Mouse (Mus musculus) spleen, adult 2 months (tissue): Measurements from ENCODE around the gene Clrn1. TPM values are rescaled to one million over a fixed set of nuclear protein-coding genes. Genes with fewer than 3 reads are reported as not detected.

Experiments used
- DNase-seq, 2 experiments: peaks; one replicate each; pipeline versions ENCODE4 v3.0.0 to v3.0.0-alpha.2; 2012 to 2021; ENCODE audit warnings: low spot score in 2 of 2, low read depth in 1 of 2
- H3K27ac ChIP-seq: fragments of 200-500 bp; 2 replicates; pipeline ENCODE4 v1.5.1; 2012; ENCODE audit warnings: low read length, inconsistent platforms; ENCODE audit not compliant: insufficient read depth
- H3K27me3 ChIP-seq: fragments of 200-500 bp; 2 replicates; pipeline ENCODE4 v1.6.1; 2012; ENCODE audit warnings: mild to moderate bottlenecking, moderate library complexity, low read length, inconsistent platforms; ENCODE audit not compliant: control insufficient read depth, insufficient read depth
- H3K36me3 ChIP-seq: fragments of 200-500 bp; 2 replicates; pipeline ENCODE4 v1.6.1; 2012; ENCODE audit warnings: mild to moderate bottlenecking, low read length, inconsistent platforms; ENCODE audit not compliant: control insufficient read depth, insufficient read depth
- H3K4me1 ChIP-seq: fragments of 200-500 bp; 2 replicates; pipeline ENCODE4 v1.6.1; 2011; ENCODE audit warnings: inconsistent platforms; ENCODE audit not compliant: control insufficient read depth, insufficient read depth, insufficient read length
- H3K4me3 ChIP-seq: fragments of 200-500 bp; 2 replicates; pipeline ENCODE4 v1.5.1; 2011; ENCODE audit warnings: mild to moderate bottlenecking, inconsistent platforms; ENCODE audit not compliant: insufficient read depth, insufficient read length; ENCODE audit errors: extremely low read depth
- CTCF ChIP-seq: fragments of 200-500 bp; IDR thresholded peaks from 2 replicates; pipeline ENCODE4 v1.5.1; 2011; ENCODE audit warnings: mild to moderate bottlenecking, inconsistent platforms; ENCODE audit not compliant: insufficient read depth, insufficient read length, insufficient replicate concordance; ENCODE audit errors: extremely low read depth
- POLR2A ChIP-seq: fragments of 200-500 bp; IDR thresholded peaks from 2 replicates; pipeline ENCODE4 v1.6.1; 2011; ENCODE audit warnings: low read depth, low read length, inconsistent platforms
- WGBS: fragments of 180-500 bp; shearing (Covaris S2); methylation state at CpG from one replicate; pipeline ENCODE4 v1.1.7; 2018; 5-methylcytosine and 5-hydroxymethylcytosine counted together
- polyA plus RNA-seq: library from polyadenylated mRNA; depleted of rRNA; stranded (reverse); fragments of >200 nt; gene quantifications from 2 replicates; pipeline ENCODE4 v1.2.3, GENCODE M21; 2012; rRNA removed

The Clrn1 gene
- polyA plus RNA-seq, 1 experiment: not detected

GRCm38 (mm10) chr3:58814191-58814590 lies 70.9 kb downstream of the Clrn1 start:
- TF ChIP-seq POLR2A (no peak), CTCF (no peak)
- Histone ChIP-seq H3K36me3 (no peaks in the 10 kb centered on the region), H3K4me3 (no peak overlapping the region), H3K27ac (no peak overlapping the region), H3K4me1 (no peaks in the 10 kb centered on the region), H3K27me3 (no peaks in the 10 kb centered on the region)
- WGBS: 93% methylated on average over 3 of the region's 3 CpGs
- DNase-seq: no peak

GRCm38 (mm10) chr3:58810353-58810752 lies 74.8 kb downstream of the Clrn1 start:
- no peaks in the 10 kb centered on the region for H3K36me3 ChIP-seq
- no peaks in the 10 kb centered on the region for H3K27me3 ChIP-seq
- no peak for TF ChIP-seq CTCF
- TF ChIP-seq POLR2A: no peak
- whole genome bisulfite sequencing: 60% methylated on average over 11 of the region's 11 CpGs
- H3K4me1 ChIP-seq: no peaks in the 10 kb centered on the region
- no peak overlapping the region for H3K27ac ChIP-seq
- no peak overlapping the region for H3K4me3 ChIP-seq
- DNase-seq: no peak

GRCm38 (mm10) chr3:58809111-58809915 lies 75.8 kb downstream of the Clrn1 start:
- Histone ChIP-seq H3K27ac (no peak overlapping the region), H3K27me3 (no peaks in the 10 kb centered on the region), H3K4me3 (no peak overlapping the region), H3K4me1 (no peaks in the 10 kb centered on the region), H3K36me3 (no peaks in the 10 kb centered on the region)
- no peak for DNase-seq
- 79% methylated on average over 12 of the region's 12 CpGs for WGBS
- TF ChIP-seq CTCF (no peak), POLR2A (no peak)

GRCm38 (mm10) chr3:58808636-58809035 lies 76.5 kb downstream of the Clrn1 start:
- no peaks in the 10 kb centered on the region for H3K27me3 ChIP-seq

GRCm38 (mm10) chr3:58804745-58805144 lies 80.4 kb downstream of the Clrn1 start:
- Histone ChIP-seq H3K27ac (no peak overlapping the region), H3K4me3 (no peak overlapping the region), H3K27me3 (no peaks in the 10 kb centered on the region), H3K4me1 (no peaks in the 10 kb centered on the region), H3K36me3 (no peaks in the 10 kb centered on the region)
- 91% methylated on average over 6 of the region's 6 CpGs for WGBS
- no peak for DNase-seq
- TF ChIP-seq CTCF (no peak), POLR2A (no peak)

More at GRCm38 (mm10) chr3:58808636-58809035, 76.5 kb downstream of the Clrn1 start:
- Histone ChIP-seq H3K27ac (no peak overlapping the region), H3K4me1 (no peaks in the 10 kb centered on the region), H3K4me3 (no peak overlapping the region), H3K36me3 (no peaks in the 10 kb centered on the region)
- 97% methylated on average over 5 of the region's 5 CpGs for WGBS
- TF ChIP-seq POLR2A (no peak), CTCF (no peak)
- DNase-seq: no peak

GRCm38 (mm10) chr3:58798676-58799075 lies 86.5 kb downstream of the Clrn1 start:
- H3K4me3 ChIP-seq: no peak overlapping the region
- DNase-seq: no peak
- no peak for TF ChIP-seq POLR2A
- TF ChIP-seq CTCF: no peak
- H3K36me3 ChIP-seq: no peaks in the 10 kb centered on the region
- no peak overlapping the region for H3K27ac ChIP-seq
- no peaks in the 10 kb centered on the region for H3K27me3 ChIP-seq
- 79% methylated on average over 4 of the region's 4 CpGs for WGBS
- H3K4me1 ChIP-seq: no peaks in the 10 kb centered on the region

- TF ChIP-seq CTCF: no peak
- TF ChIP-seq POLR2A: no peak
- Histone ChIP-seq H3K4me3 (no peak overlapping the region), H3K27ac (no peak overlapping the region), H3K4me1 (no peaks in the 10 kb centered on the region), H3K36me3 (no peaks in the 10 kb centered on the region), H3K27me3 (no peaks in the 10 kb centered on the region)
- WGBS: 82% methylated on average over 8 of the region's 8 CpGs
- no peak for DNase-seq
Measured at GRCm38 (mm10) chr3:58798245-58798644, 86.9 kb downstream of the Clrn1 start.

Other genes with a start within 250 kb of the Clrn1 start
- not detected in 2 replicates for gene Erich6, start 248.1 kb downstream of the Clrn1 start, polyA plus RNA-seq
- 14.6 and 19.4 TPM in 2 replicates for gene Siah2, start 192.9 kb downstream of the Clrn1 start, polyA plus RNA-seq
- gene Mindy4b-ps, start 63.0 kb downstream of the Clrn1 start, polyA plus RNA-seq: not detected in 2 replicates
- gene Med12l, start 120.5 kb upstream of the Clrn1 start, polyA plus RNA-seq: 2.0 and 2.5 TPM in 2 replicates
- gene Gpr171, start 216.5 kb upstream of the Clrn1 start, polyA plus RNA-seq: 5.4 and 6.2 TPM in 2 replicates